Mouse (Mus musculus) forebrain, embryonic 10.5 days (tissue): Measurements from ENCODE around the gene Agpat3. TPM values are rescaled to one million over a fixed set of nuclear protein-coding genes. Genes with fewer than 3 reads are reported as not detected.
A peak's percentile ranks its signal among the peaks of the same experiment; 100 is the strongest.
"Not testable (repeated sequence)": the region's sequence is repeated elsewhere in the genome, so short reads cannot be mapped to it uniquely, and the experiment has no call there.

ENCODE experiments used
- DNase-seq: peaks from one replicate; pipeline ENCODE4 v3.0.0-alpha.2; 2017; ENCODE audit warnings: low spot score; ENCODE audit errors: extremely low spot score
- H3K27ac ChIP-seq: fragments of 300-500 bp; sonication (generic); 2 replicates; pipeline ENCODE4 v1.5.1; 2016; ENCODE audit warnings: mild to moderate bottlenecking
- H3K27me3 ChIP-seq: fragments of 300-500 bp; sonication (generic); 2 replicates; pipeline ENCODE4 v1.6.1; 2016; ENCODE audit warnings: mild to moderate bottlenecking; ENCODE audit not compliant: poor library complexity, severe bottlenecking
- H3K36me3 ChIP-seq: fragments of 300-500 bp; sonication (generic); replicated peaks from 2 replicates; pipeline ENCODE4 v1.6.1; 2016; ENCODE audit warnings: mild to moderate bottlenecking, moderate library complexity
- H3K4me1 ChIP-seq: fragments of 300-500 bp; sonication (generic); 2 replicates; pipeline ENCODE4 v1.6.1; 2016
- H3K4me3 ChIP-seq: fragments of 300-500 bp; sonication (generic); 2 replicates; pipeline ENCODE4 v1.5.1; 2016; ENCODE audit warnings: mild to moderate bottlenecking, moderate library complexity
- H3K9me3 ChIP-seq: fragments of 300-500 bp; sonication (generic); 2 replicates; pipeline ENCODE4 v1.6.1; 2016; ENCODE audit warnings: mild to moderate bottlenecking, moderate library complexity
- WGBS: fragments of 180-500 bp; shearing (Covaris S2); methylation state at CpG from one replicate; pipeline ENCODE4 v1.1.7; 2016; 5-methylcytosine and 5-hydroxymethylcytosine counted together
- polyA plus RNA-seq: library from polyadenylated mRNA; unstranded; fragments of >200 nt; fragmentation: Nextera tagmentation; extraction: Ambion mirVana; gene quantifications from 2 replicates; pipeline ENCODE4 v1.2.1, GENCODE M21; 2016

Gene Agpat3
- polyA plus RNA-seq, 1 experiment from 2014 or later: 36.8 TPM

GRCm38 (mm10) chr10:78372681-78373668, 20.7 kb upstream of the Agpat3 start:
- H3K4me3 ChIP-seq: no peak overlapping the region
- no peaks in the 10 kb centered on the region for H3K36me3 ChIP-seq
- no peaks in the 10 kb centered on the region for H3K27me3 ChIP-seq
- DNase-seq: no peak
- no peak overlapping the region for H3K27ac ChIP-seq
- WGBS: 73% methylated on average over 27 of the region's 27 CpGs
- peaks cover 14% of the 10 kb centered on the region for H3K4me1 ChIP-seq
- no peaks in the 10 kb centered on the region for H3K9me3 ChIP-seq

GRCm38 (mm10) chr10:78371746-78372145, 19.5 kb upstream of the Agpat3 start:
- Histone ChIP-seq H3K9me3 (no peaks in the 10 kb centered on the region), H3K4me3 (no peak overlapping the region), H3K4me1 (peaks cover 25% of the 10 kb centered on the region), H3K27me3 (no peaks in the 10 kb centered on the region), H3K36me3 (no peaks in the 10 kb centered on the region), H3K27ac (no peak overlapping the region)
- WGBS: 91% methylated on average over 6 of the region's 6 CpGs
- no peak for DNase-seq

GRCm38 (mm10) chr10:78367586-78367985, 15.3 kb upstream of the Agpat3 start:
- Histone ChIP-seq H3K4me3 (no peak overlapping the region), H3K36me3 (no peaks in the 10 kb centered on the region), H3K9me3 (no peaks in the 10 kb centered on the region), H3K4me1 (peaks cover 34% of the 10 kb centered on the region), H3K27ac (no peak overlapping the region), H3K27me3 (no peaks in the 10 kb centered on the region)
- 43% methylated on average over 4 of the region's 4 CpGs for WGBS
- DNase-seq: no peak

GRCm38 (mm10) chr10:78366851-78367312, 14.6 kb upstream of the Agpat3 start:
- no peaks in the 10 kb centered on the region for H3K27me3 ChIP-seq
- H3K4me1 ChIP-seq: peaks cover 34% of the 10 kb centered on the region
- no peaks in the 10 kb centered on the region for H3K36me3 ChIP-seq
- 80% methylated on average over 9 of the region's 9 CpGs for WGBS
- DNase-seq: no peak
- H3K27ac ChIP-seq: peak overlapping the region; percentile 62; the same call in 1 of the 2 replicates
- H3K4me3 ChIP-seq: no peak overlapping the region
- H3K9me3 ChIP-seq: no peaks in the 10 kb centered on the region

- H3K27ac ChIP-seq: peak overlapping the region; percentile 62; the same call in 1 of the 2 replicates
- no peaks in the 10 kb centered on the region for H3K27me3 ChIP-seq
- DNase-seq: no peak
- no peaks in the 10 kb centered on the region for H3K9me3 ChIP-seq
- peaks cover 34% of the 10 kb centered on the region for H3K4me1 ChIP-seq
- H3K4me3 ChIP-seq: no peak overlapping the region
- 56% methylated on average over 5 of the region's 5 CpGs for WGBS
- no peaks in the 10 kb centered on the region for H3K36me3 ChIP-seq
Observed at GRCm38 (mm10) chr10:78366195-78366834, 14.0 kb upstream of the Agpat3 start.

GRCm38 (mm10) chr10:78365555-78365954, 13.3 kb upstream of the Agpat3 start:
- Histone ChIP-seq H3K4me1 (peaks cover 34% of the 10 kb centered on the region), H3K27me3 (no peaks in the 10 kb centered on the region), H3K4me3 (no peak overlapping the region), H3K27ac (no peak overlapping the region), H3K9me3 (no peaks in the 10 kb centered on the region), H3K36me3 (no peaks in the 10 kb centered on the region)
- no peak for DNase-seq
- WGBS: 89% methylated on average over 6 of the region's 6 CpGs

- H3K36me3 ChIP-seq: no peaks in the 10 kb centered on the region
- 87% methylated on average over 2 of the region's 2 CpGs for WGBS
- no peak overlapping the region for H3K27ac ChIP-seq
- DNase-seq: no peak
- H3K4me3 ChIP-seq: no peak overlapping the region
- H3K27me3 ChIP-seq: no peaks in the 10 kb centered on the region
- no peaks in the 10 kb centered on the region for H3K9me3 ChIP-seq
- H3K4me1 ChIP-seq: peaks cover 30% of the 10 kb centered on the region
Observed at GRCm38 (mm10) chr10:78364106-78364505, 11.8 kb upstream of the Agpat3 start.

- peaks cover 24% of the 10 kb centered on the region for H3K4me1 ChIP-seq
- no peak overlapping the region for H3K4me3 ChIP-seq
- H3K27ac ChIP-seq: no peak overlapping the region
- no peaks in the 10 kb centered on the region for H3K9me3 ChIP-seq
- no peaks in the 10 kb centered on the region for H3K36me3 ChIP-seq
- H3K27me3 ChIP-seq: no peaks in the 10 kb centered on the region
- no peak for DNase-seq
- WGBS: 96% methylated on average over 6 of the region's 6 CpGs
Observed at GRCm38 (mm10) chr10:78363366-78363765, 11.1 kb upstream of the Agpat3 start.

- Histone ChIP-seq H3K4me3 (no peak overlapping the region), H3K9me3 (no peaks in the 10 kb centered on the region), H3K36me3 (no peaks in the 10 kb centered on the region), H3K27me3 (no peaks in the 10 kb centered on the region), H3K4me1 (peaks cover 11% of the 10 kb centered on the region), H3K27ac (no peak overlapping the region)
- DNase-seq: no peak
- WGBS: 83% methylated on average over 2 of the region's 2 CpGs
Observed at GRCm38 (mm10) chr10:78361951-78362350, 9.7 kb upstream of the Agpat3 start.

GRCm38 (mm10) chr10:78360290-78360711, 8.0 kb upstream of the Agpat3 start:
- Histone ChIP-seq H3K36me3 (no peaks in the 10 kb centered on the region), H3K4me1 (no peaks in the 10 kb centered on the region), H3K9me3 (no peaks in the 10 kb centered on the region), H3K4me3 (no peak overlapping the region), H3K27ac (no peak overlapping the region), H3K27me3 (no peaks in the 10 kb centered on the region)
- DNase-seq: no peak
- 91% methylated on average over 3 of the region's 3 CpGs for WGBS

GRCm38 (mm10) chr10:78358999-78359398, 6.7 kb upstream of the Agpat3 start:
- WGBS: 91% methylated on average over 3 of the region's 3 CpGs
- H3K4me1 ChIP-seq, DNase-seq, H3K4me3 ChIP-seq, H3K27me3 ChIP-seq, H3K27ac ChIP-seq, H3K9me3 ChIP-seq, H3K36me3 ChIP-seq: not testable (repeated sequence)

GRCm38 (mm10) chr10:78358266-78358665, 6.0 kb upstream of the Agpat3 start:
- WGBS: 88% methylated on average over 4 of the region's 4 CpGs
- no peak for DNase-seq
- no peaks in the 10 kb centered on the region for H3K9me3 ChIP-seq

GRCm38 (mm10) chr10:78357742-78358141, 5.5 kb upstream of the Agpat3 start:
- no peak for DNase-seq

More at GRCm38 (mm10) chr10:78358266-78358665, 6.0 kb upstream of the Agpat3 start:
- Histone ChIP-seq H3K27ac (no peak overlapping the region), H3K27me3 (0 out of 2 replicates have a peak, but pooled peaks cover 5% of the 10 kb centered on the region), H3K4me1 (0 out of 2 replicates have a peak, but pooled peaks cover 3% of the 10 kb centered on the region), H3K36me3 (no peaks in the 10 kb centered on the region), H3K4me3 (no peak overlapping the region)

More at GRCm38 (mm10) chr10:78357742-78358141, 5.5 kb upstream of the Agpat3 start:
- H3K36me3 ChIP-seq: no peaks in the 10 kb centered on the region
- 0 out of 2 replicates have a peak, but pooled peaks cover 5% of the 10 kb centered on the region for H3K27me3 ChIP-seq
- WGBS: 88% methylated on average over 5 of the region's 5 CpGs
- no peaks in the 10 kb centered on the region for H3K9me3 ChIP-seq
- H3K27ac ChIP-seq: no peak overlapping the region
- peaks cover 8% of the 10 kb centered on the region for H3K4me1 ChIP-seq
- H3K4me3 ChIP-seq: no peak overlapping the region
